Mouse (Mus musculus) neural tube, embryonic 13.5 days (tissue): Measurements from ENCODE around the gene Nif3l1. TPM values are rescaled to one million over a fixed set of nuclear protein-coding genes. Genes with fewer than 3 reads are reported as not detected.

Source experiments
- ATAC-seq: fragments of 200-750 bp; cut with Nextera tagmentation; 2 replicates; pipeline ENCODE4 v1.8.0; 2017; ENCODE audit warnings: low read depth, mild to moderate bottlenecking, moderate TSS enrichment, moderate library complexity
- H3K27ac ChIP-seq: fragments of 300-500 bp; sonication (generic); replicated peaks from 2 replicates; pipeline ENCODE4 v1.5.1; 2015; ENCODE audit warnings: moderate library complexity, mild to moderate bottlenecking, inconsistent platforms
- H3K27me3 ChIP-seq: fragments of 300-500 bp; sonication (generic); 2 replicates; pipeline ENCODE4 v1.6.1; 2015; ENCODE audit warnings: mild to moderate bottlenecking, inconsistent platforms
- H3K36me3 ChIP-seq: fragments of 300-500 bp; sonication (generic); 2 replicates; pipeline ENCODE4 v1.6.1; 2015; ENCODE audit warnings: mild to moderate bottlenecking, inconsistent platforms
- H3K4me1 ChIP-seq: fragments of 300-500 bp; sonication (generic); replicated peaks from 2 replicates; pipeline ENCODE4 v1.6.1; 2015; ENCODE audit warnings: inconsistent platforms
- H3K4me2 ChIP-seq: fragments of 300-500 bp; sonication (generic); 2 replicates; pipeline ENCODE4 v1.6.1; 2015; ENCODE audit warnings: inconsistent platforms, mild to moderate bottlenecking, moderate library complexity
- H3K4me3 ChIP-seq: fragments of 300-500 bp; sonication (generic); 2 replicates; pipeline ENCODE4 v1.5.1; 2015; ENCODE audit warnings: mild to moderate bottlenecking, inconsistent platforms
- H3K9ac ChIP-seq: fragments of 300-500 bp; sonication (generic); 2 replicates; pipeline ENCODE4 v1.6.1; 2015; ENCODE audit warnings: moderate library complexity, mild to moderate bottlenecking, inconsistent platforms
- H3K9me3 ChIP-seq: fragments of 300-500 bp; sonication (generic); 2 replicates; pipeline ENCODE4 v1.6.1; 2016; ENCODE audit warnings: inconsistent platforms
- WGBS: fragments of 180-500 bp; shearing (Covaris S2); methylation state at CpG from one replicate; pipeline ENCODE4 v1.1.7; 2015; 5-methylcytosine and 5-hydroxymethylcytosine counted together
- polyA plus RNA-seq: library from polyadenylated mRNA; unstranded; fragments of >200 nt; fragmentation: Nextera tagmentation; extraction: Ambion mirVana; gene quantifications from 2 replicates; pipeline ENCODE4 v1.2.1, GENCODE M21; 2015

The Nif3l1 gene
- polyA plus RNA-seq, 1 experiment from 2014 or later: 56.6 TPM

- H3K4me2 ChIP-seq: no peak overlapping the region
- H3K4me1 ChIP-seq: peaks cover 21% of the 10 kb centered on the region
- peaks cover 30% of the 10 kb centered on the region for H3K9me3 ChIP-seq
- H3K9ac ChIP-seq: no peak overlapping the region
- H3K36me3 ChIP-seq: peaks cover 16% of the 10 kb centered on the region
- no peak overlapping the region for H3K27ac ChIP-seq
- no peak for ATAC-seq
- 91% methylated on average over 3 of the region's 3 CpGs for WGBS
- no peak overlapping the region for H3K4me3 ChIP-seq
- H3K27me3 ChIP-seq: no peaks in the 10 kb centered on the region
Observed at GRCm38 (mm10) chr1:58507249-58507648, 62.3 kb downstream of the Nif3l1 start.

Other genes starting within 250 kb of the Nif3l1 start
- gene Aox4, start 234.8 kb upstream of the Nif3l1 start, polyA plus RNA-seq: 0.08 and 0.32 TPM in 2 replicates
- gene Aox2, start 166.8 kb upstream of the Nif3l1 start, polyA plus RNA-seq: 0.03 TPM in 1 of 2 replicates, not detected in the other
- gene Bzw1, start 52.3 kb upstream of the Nif3l1 start, polyA plus RNA-seq: 339 and 361 TPM in 2 replicates
- gene Clk1, start 21.1 kb upstream of the Nif3l1 start, polyA plus RNA-seq: 180 and 184 TPM in 2 replicates
- gene Ppil3, start 335 bp downstream of the Nif3l1 start, polyA plus RNA-seq: 52.0 and 66.6 TPM in 2 replicates
- gene Orc2, start 60.0 kb downstream of the Nif3l1 start, polyA plus RNA-seq: 23.9 and 24.5 TPM in 2 replicates
- gene Fam126b, start 141.2 kb downstream of the Nif3l1 start, polyA plus RNA-seq: 9.8 and 10.8 TPM in 2 replicates
- gene Ndufb3, start 141.2 kb downstream of the Nif3l1 start, polyA plus RNA-seq: 211 and 220 TPM in 2 replicates